Mouse (Mus musculus) limb, embryonic 14.5 days (tissue): ENCODE data around the gene Nxpe5. TPM values are rescaled to one million over a fixed set of nuclear protein-coding genes. Genes with fewer than 3 reads are reported as not detected.
A peak's percentile ranks its signal among the peaks of the same experiment; 100 is the strongest.

ENCODE experiments used
- ATAC-seq: fragments of 200-750 bp; cut with Nextera tagmentation; 2 replicates; pipeline ENCODE4 v1.8.0; 2017; ENCODE audit warnings: low read depth, moderate number of reproducible peaks, moderate TSS enrichment; ENCODE audit not compliant: low FRiP score
- DNase-seq: peaks from one replicate; pipeline ENCODE4 v3.0.0-alpha.2; 2015; ENCODE audit warnings: low spot score
- H3K27ac ChIP-seq: fragments of 300-500 bp; sonication (generic); replicated peaks from 2 replicates; pipeline ENCODE4 v1.5.1; 2014; ENCODE audit warnings: low read depth, mild to moderate bottlenecking, low read length, moderate library complexity, mixed read lengths
- H3K27me3 ChIP-seq: fragments of 300-500 bp; sonication (generic); 2 replicates; pipeline ENCODE4 v1.6.1; 2014; ENCODE audit warnings: low read length, mixed read lengths; ENCODE audit not compliant: control insufficient read depth, insufficient read depth
- H3K36me3 ChIP-seq: fragments of 300-500 bp; sonication (generic); 2 replicates; pipeline ENCODE4 v1.6.1; 2014; ENCODE audit warnings: mild to moderate bottlenecking, low read length, moderate library complexity, mixed read lengths; ENCODE audit not compliant: control insufficient read depth, insufficient read depth
- H3K4me1 ChIP-seq: fragments of 300-500 bp; sonication (generic); 2 replicates; pipeline ENCODE4 v1.6.1; 2014; ENCODE audit warnings: antibody characterized with exemption, low read length, mixed read lengths; ENCODE audit not compliant: control insufficient read depth, insufficient read depth
- H3K4me2 ChIP-seq: fragments of 300-500 bp; sonication (generic); replicated peaks from 2 replicates; pipeline ENCODE4 v1.6.1; 2014; ENCODE audit warnings: low read depth, mild to moderate bottlenecking, low read length, moderate library complexity; ENCODE audit not compliant: severe bottlenecking
- H3K4me3 ChIP-seq: fragments of 300-500 bp; sonication (generic); replicated peaks from 2 replicates; pipeline ENCODE4 v1.5.1; 2014; ENCODE audit warnings: low read length
- H3K9ac ChIP-seq: fragments of 300-500 bp; sonication (generic); 2 replicates; pipeline ENCODE4 v1.6.1; 2014; ENCODE audit warnings: mild to moderate bottlenecking, low read depth, low read length, moderate library complexity; ENCODE audit not compliant: severe bottlenecking
- H3K9me3 ChIP-seq: fragments of 300-500 bp; sonication (generic); 2 replicates; pipeline ENCODE4 v1.6.1; 2016; ENCODE audit warnings: low read length; ENCODE audit not compliant: control insufficient read depth
- POLR2A ChIP-seq: fragments of 200-500 bp; IDR thresholded peaks from 2 replicates; pipeline ENCODE4 v1.8.0; 2012; ENCODE audit warnings: inconsistent platforms, mild to moderate bottlenecking, moderate library complexity, borderline replicate concordance; ENCODE audit not compliant: insufficient read depth, insufficient read length; ENCODE audit errors: extremely low read depth
- WGBS: fragments of 180-500 bp; shearing (Covaris S2); extraction: QIAGEN DNeasy Blood & Tissue Kit; methylation state at CpG from one replicate; pipeline ENCODE4 v1.1.7; 2014; 5-methylcytosine and 5-hydroxymethylcytosine counted together
- polyA plus RNA-seq, 2 experiments: library from polyadenylated mRNA; depleted of rRNA in 1 of 2; stranded (reverse) in 1 of 2; unstranded in 1 of 2; fragments of >200 nt; fragmentation: Nextera tagmentation in 1 of 2; extraction: Ambion mirVana in 1 of 2; gene quantifications; 2 replicates each; pipeline versions ENCODE4 v1.2.1 to v1.2.3; 2012 to 2014

The Nxpe5 gene
- polyA plus RNA-seq, 2 experiments, result not detected

- Histone ChIP-seq H3K27ac (no peak overlapping the region), H3K4me3 (no peak overlapping the region), H3K4me2 (no peak overlapping the region), H3K4me1 (peaks cover 7% of the 10 kb centered on the region), H3K36me3 (no peaks in the 10 kb centered on the region), H3K9me3 (no peaks in the 10 kb centered on the region), H3K27me3 (no peaks in the 10 kb centered on the region), H3K9ac (no peak overlapping the region)
- ATAC-seq (no peak), DNase-seq (no peak)
- TF ChIP-seq POLR2A, result no peak
- WGBS, result 81% methylated on average over 12 of the region's 12 CpGs
Measured at GRCm38 (mm10) chr5:138251144-138251543, 25.4 kb downstream of the Nxpe5 start.

- H3K27ac ChIP-seq, result no peak overlapping the region
- no peaks in the 10 kb centered on the region for H3K27me3 ChIP-seq
- no peak for DNase-seq
- ATAC-seq, result no peak
- no peak for TF ChIP-seq POLR2A
- WGBS, result 87% methylated on average over 3 of the region's 3 CpGs
- H3K4me3 ChIP-seq, result no peak overlapping the region
- H3K9me3 ChIP-seq, result no peaks in the 10 kb centered on the region
- peaks cover 11% of the 10 kb centered on the region for H3K4me1 ChIP-seq
- 0 out of 2 replicates have a peak, but pooled peaks cover 4% of the 10 kb centered on the region for H3K36me3 ChIP-seq
- no peak overlapping the region for H3K9ac ChIP-seq
- H3K4me2 ChIP-seq, result no peak overlapping the region
Measured at GRCm38 (mm10) chr5:138253061-138253460, 27.4 kb downstream of the Nxpe5 start.

GRCm38 (mm10) chr5:138255353-138256093 is 29.8 kb downstream of the Nxpe5 start, which contains the start of gene Lamtor4:
TSS of gene Lamtor4 (plus strand) at chr5:138255482.
- peak; percentile 98 for DNase-seq
- under 1% methylated on average over 38 of the region's 38 CpGs for WGBS
- Histone ChIP-seq H3K4me2 (peak within 1 kb of the TSS; percentile 77), H3K4me1 (peaks cover 11% of the 10 kb centered on the region), H3K36me3 (peaks cover 29% of the 10 kb centered on the region), H3K27ac (peak within 1 kb of the TSS; percentile 30), H3K9me3 (no peaks in the 10 kb centered on the region), H3K27me3 (no peaks in the 10 kb centered on the region), H3K4me3 (peak within 1 kb of the TSS; percentile 55), H3K9ac (peak within 1 kb of the TSS; percentile 61)
- peak; percentile 26; the same call in 1 of the 2 replicates for TF ChIP-seq POLR2A
- peak; percentile 100 for ATAC-seq

- peak overlapping the region; percentile 61 for H3K9ac ChIP-seq
- no peaks in the 10 kb centered on the region for H3K27me3 ChIP-seq
- DNase-seq (no peak), ATAC-seq (no peak)
- 0 out of 2 replicates have a peak overlapping the region, but pooled peaks have one; percentile 28 for H3K27ac ChIP-seq
- H3K4me2 ChIP-seq, result peak overlapping the region; percentile 77
- H3K4me3 ChIP-seq, result peak overlapping the region; percentile 55
- WGBS, result 20% methylated on average over 7 of the region's 7 CpGs
- peaks cover 35% of the 10 kb centered on the region for H3K36me3 ChIP-seq
- no peaks in the 10 kb centered on the region for H3K9me3 ChIP-seq
- TF ChIP-seq POLR2A, result no peak
- H3K4me1 ChIP-seq, result peaks cover 11% of the 10 kb centered on the region
Measured at GRCm38 (mm10) chr5:138256094-138256467, 30.4 kb downstream of the Nxpe5 start.

- WGBS, result 89% methylated on average over 10 of the region's 10 CpGs
- peaks cover 45% of the 10 kb centered on the region for H3K36me3 ChIP-seq
- no peak overlapping the region for H3K27ac ChIP-seq
- H3K4me1 ChIP-seq, result peaks cover 11% of the 10 kb centered on the region
- H3K27me3 ChIP-seq, result no peaks in the 10 kb centered on the region
- ATAC-seq, result no peak
- no peak overlapping the region for H3K4me3 ChIP-seq
- peak; percentile 1 for DNase-seq
- no peak overlapping the region for H3K4me2 ChIP-seq
- TF ChIP-seq POLR2A, result no peak
- H3K9ac ChIP-seq, result no peak overlapping the region
- no peaks in the 10 kb centered on the region for H3K9me3 ChIP-seq
Measured at GRCm38 (mm10) chr5:138256966-138257584, 31.4 kb downstream of the Nxpe5 start.
